Mouse (Mus musculus) lung, embryonic 14.5 days (tissue): ENCODE data around the gene Cfap299. TPM values are rescaled to one million over a fixed set of nuclear protein-coding genes. Genes with fewer than 3 reads are reported as not detected.

Experiments
- ATAC-seq: fragments of 200-750 bp; cut with Nextera tagmentation; 2 replicates; pipeline ENCODE4 v1.8.0; 2017; ENCODE audit warnings: mild to moderate bottlenecking, moderate TSS enrichment, moderate library complexity; ENCODE audit not compliant: insufficient read depth
- DNase-seq: peaks from one replicate; pipeline ENCODE4 v3.0.0-alpha.2; 2015
- H3K27ac ChIP-seq: fragments of 300-500 bp; sonication (generic); 2 replicates; pipeline ENCODE4 v1.5.1; 2014; ENCODE audit warnings: low read depth, mild to moderate bottlenecking, moderate library complexity
- H3K27me3 ChIP-seq: fragments of 300-500 bp; sonication (generic); 2 replicates; pipeline ENCODE4 v1.6.1; 2014; ENCODE audit warnings: low read length, control low read depth; ENCODE audit not compliant: insufficient read depth
- H3K36me3 ChIP-seq: fragments of 300-500 bp; sonication (generic); 2 replicates; pipeline ENCODE4 v1.6.1; 2014; ENCODE audit warnings: control low read depth; ENCODE audit not compliant: insufficient read depth
- H3K4me1 ChIP-seq: fragments of 300-500 bp; sonication (generic); 2 replicates; pipeline ENCODE4 v1.6.1; 2014; ENCODE audit warnings: antibody characterized with exemption, control low read depth; ENCODE audit not compliant: insufficient read depth
- H3K4me2 ChIP-seq: fragments of 300-500 bp; sonication (generic); 2 replicates; pipeline ENCODE4 v1.6.1; 2014; ENCODE audit warnings: mild to moderate bottlenecking
- H3K4me3 ChIP-seq: fragments of 300-500 bp; sonication (generic); 2 replicates; pipeline ENCODE4 v1.5.1; 2014; ENCODE audit warnings: low read depth, low read length
- H3K9ac ChIP-seq: fragments of 300-500 bp; sonication (generic); 2 replicates; pipeline ENCODE4 v1.6.1; 2014
- H3K9me3 ChIP-seq: fragments of 300-500 bp; sonication (generic); 2 replicates; pipeline ENCODE4 v1.6.1; 2016; ENCODE audit warnings: low read depth, low read length, control low read depth
- CTCF ChIP-seq: IDR thresholded peaks from 2 replicates; pipeline ENCODE4 v1.5.1; 2016; ENCODE audit warnings: antibody characterized with exemption, low read depth
- WGBS: fragments of 180-500 bp; shearing (Covaris S2); extraction: QIAGEN DNeasy Blood & Tissue Kit; methylation state at CpG from one replicate; pipeline ENCODE4 v1.1.7; 2014; 5-methylcytosine and 5-hydroxymethylcytosine counted together
- polyA plus RNA-seq: library from polyadenylated mRNA; unstranded; fragments of >200 nt; fragmentation: Nextera tagmentation; extraction: Ambion mirVana; gene quantifications from 2 replicates; pipeline ENCODE4 v1.2.1, GENCODE M21; 2014

Gene Cfap299
- polyA plus RNA-seq, 1 experiment from 2014 or later, result 2.1 TPM

GRCm38 (mm10) chr5:98782066-98782465, 453.0 kb downstream of the Cfap299 start:
- Histone ChIP-seq H3K27me3 (no peaks in the 10 kb centered on the region), H3K9ac (no peak overlapping the region), H3K4me2 (no peak overlapping the region), H3K4me1 (no peaks in the 10 kb centered on the region), H3K9me3 (no peaks in the 10 kb centered on the region), H3K36me3 (no peaks in the 10 kb centered on the region), H3K4me3 (no peak overlapping the region), H3K27ac (no peak overlapping the region)
- ATAC-seq (no peak), DNase-seq (no peak)
- no peak for TF ChIP-seq CTCF
- WGBS, result 93% methylated on average over 7 of the region's 7 CpGs

GRCm38 (mm10) chr5:98787735-98788134, 458.6 kb downstream of the Cfap299 start:
- TF ChIP-seq CTCF, result no peak
- Histone ChIP-seq H3K9ac (no peak overlapping the region), H3K27me3 (no peaks in the 10 kb centered on the region), H3K4me2 (no peak overlapping the region), H3K4me1 (no peaks in the 10 kb centered on the region), H3K4me3 (no peak overlapping the region), H3K9me3 (no peaks in the 10 kb centered on the region), H3K27ac (no peak overlapping the region), H3K36me3 (no peaks in the 10 kb centered on the region)
- ATAC-seq, result no peak
- DNase-seq, result peak; percentile 2
- 62% methylated on average over 4 of the region's 4 CpGs for WGBS

DNA sequence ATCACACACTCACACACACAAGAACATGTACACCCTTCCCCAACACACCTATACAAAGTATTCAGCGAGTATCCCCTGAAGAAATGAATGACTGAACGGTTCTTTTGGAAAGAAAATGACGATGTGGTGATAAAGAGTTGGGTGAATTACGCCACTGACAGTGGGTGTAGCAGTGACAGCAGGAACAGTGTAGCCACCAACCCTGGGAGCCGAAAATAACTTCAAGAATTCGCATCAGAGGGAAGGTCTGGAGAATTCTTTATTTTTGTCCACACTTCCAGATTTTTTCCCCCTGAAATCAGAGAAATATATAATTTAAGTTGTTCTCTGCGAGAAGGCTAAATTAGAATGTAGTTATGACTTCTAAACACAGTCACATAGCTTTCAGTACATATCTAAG, 459.5 kb downstream of the Cfap299 start:
- DNase-seq (no peak), ATAC-seq (no peak)
- Histone ChIP-seq H3K4me3 (no peak overlapping the region), H3K27ac (no peak overlapping the region), H3K4me1 (no peaks in the 10 kb centered on the region), H3K9me3 (no peaks in the 10 kb centered on the region), H3K9ac (no peak overlapping the region), H3K4me2 (no peak overlapping the region), H3K27me3 (no peaks in the 10 kb centered on the region), H3K36me3 (no peaks in the 10 kb centered on the region)
- 81% methylated on average over 7 of the region's 7 CpGs for WGBS
- no peak for TF ChIP-seq CTCF

DNA sequence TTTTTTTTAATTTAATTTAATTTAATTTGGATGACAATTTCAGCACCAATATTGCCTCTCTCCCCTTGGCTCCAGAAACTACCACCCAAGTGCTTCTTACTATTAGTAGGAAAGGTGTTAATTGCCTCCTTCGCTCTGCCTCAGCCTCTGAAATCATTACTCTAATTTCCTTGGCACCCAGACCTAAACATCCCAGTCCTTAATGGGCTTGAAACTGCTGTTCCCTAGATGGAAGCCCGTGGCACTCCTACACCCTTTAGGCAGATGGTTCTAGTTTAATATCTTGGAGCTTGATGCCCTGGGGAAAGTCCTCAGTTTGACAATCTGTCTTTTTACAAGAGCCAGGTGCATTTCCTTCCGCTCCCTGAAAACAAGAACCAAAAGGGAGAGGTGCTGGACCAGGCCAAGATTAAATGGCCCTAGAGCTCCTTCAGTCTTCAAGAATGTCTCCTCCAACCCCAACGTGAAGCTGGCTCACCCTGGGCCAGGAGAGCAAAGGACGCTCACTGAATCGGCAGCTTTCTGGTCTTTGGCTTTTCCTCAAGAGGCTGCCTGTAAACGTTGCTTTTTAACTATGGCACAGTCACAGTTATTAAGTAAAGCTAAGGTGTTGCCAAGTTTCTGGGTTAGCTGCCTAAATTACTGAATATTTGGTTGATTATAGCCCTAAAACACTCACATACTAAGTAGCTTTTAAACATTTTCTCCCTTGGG, 461.9 kb downstream of the Cfap299 start:
- no peak for DNase-seq
- Histone ChIP-seq H3K27ac (no peak overlapping the region), H3K27me3 (no peaks in the 10 kb centered on the region), H3K4me2 (no peak overlapping the region), H3K9ac (no peak overlapping the region), H3K4me1 (no peaks in the 10 kb centered on the region), H3K9me3 (no peaks in the 10 kb centered on the region), H3K4me3 (no peak overlapping the region), H3K36me3 (no peaks in the 10 kb centered on the region)
- TF ChIP-seq CTCF, result no peak
- 65% methylated on average over 7 of the region's 7 CpGs for WGBS
- ATAC-seq, result no peak

DNA sequence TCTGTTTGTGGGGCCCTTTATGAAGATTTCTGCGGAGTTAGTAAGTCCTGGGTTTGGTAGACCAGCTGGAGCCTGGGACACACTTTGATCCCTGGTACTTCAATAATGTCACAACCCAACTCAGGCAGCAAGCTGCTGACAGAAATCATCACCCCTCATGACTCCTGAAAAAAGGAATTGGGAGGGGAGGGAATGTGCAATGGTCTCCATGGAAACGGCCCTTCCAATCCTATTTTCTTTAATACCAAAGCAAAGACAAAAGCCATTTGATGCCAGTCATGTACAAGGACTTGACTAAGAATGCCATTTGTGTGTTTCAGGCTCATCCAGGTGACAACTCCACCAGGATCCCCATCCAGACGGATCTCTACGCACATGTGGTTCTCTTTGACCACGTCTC, 472.4 kb downstream of the Cfap299 start:
- H3K4me3 ChIP-seq, result no peak overlapping the region
- H3K4me1 ChIP-seq, result no peaks in the 10 kb centered on the region
- no peaks in the 10 kb centered on the region for H3K27me3 ChIP-seq
- H3K27ac ChIP-seq, result no peak overlapping the region
- WGBS, result 77% methylated on average over 5 of the region's 5 CpGs
- no peaks in the 10 kb centered on the region for H3K9me3 ChIP-seq
- no peak overlapping the region for H3K4me2 ChIP-seq
- TF ChIP-seq CTCF, result no peak
- H3K9ac ChIP-seq, result no peak overlapping the region
- H3K36me3 ChIP-seq, result no peaks in the 10 kb centered on the region
- DNase-seq (no peak), ATAC-seq (no peak)

- Histone ChIP-seq H3K9me3 (no peaks in the 10 kb centered on the region), H3K4me2 (no peak overlapping the region), H3K4me1 (no peaks in the 10 kb centered on the region), H3K27ac (no peak overlapping the region), H3K36me3 (no peaks in the 10 kb centered on the region), H3K9ac (no peak overlapping the region), H3K27me3 (no peaks in the 10 kb centered on the region), H3K4me3 (no peak overlapping the region)
- ATAC-seq (no peak), DNase-seq (no peak)
- no peak for TF ChIP-seq CTCF
- 77% methylated on average over 6 of the region's 6 CpGs for WGBS
These were observed 475.7 kb downstream of the Cfap299 start for GRCm38 (mm10) chr5:98804761-98805160.

- no peak overlapping the region for H3K9ac ChIP-seq
- no peaks in the 10 kb centered on the region for H3K4me1 ChIP-seq
- H3K27ac ChIP-seq, result no peak overlapping the region
- no peak overlapping the region for H3K4me2 ChIP-seq
- no peaks in the 10 kb centered on the region for H3K9me3 ChIP-seq
- WGBS, result 85% methylated on average over 4 of the region's 4 CpGs
- ATAC-seq (no peak), DNase-seq (no peak)
- no peaks in the 10 kb centered on the region for H3K27me3 ChIP-seq
- no peak for TF ChIP-seq CTCF
- H3K36me3 ChIP-seq, result no peaks in the 10 kb centered on the region
- no peak overlapping the region for H3K4me3 ChIP-seq
These were observed 477.4 kb downstream of the Cfap299 start for GRCm38 (mm10) chr5:98806492-98806891.
